Mouse (Mus musculus) liver, embryonic 13.5 days (tissue): ENCODE data around the gene Hmgn2. TPM values are rescaled to one million over a fixed set of nuclear protein-coding genes. Genes with fewer than 3 reads are reported as not detected.
A peak's percentile ranks its signal among the peaks of the same experiment; 100 is the strongest.
"Not testable (repeated sequence)": the region's sequence is repeated elsewhere in the genome, so short reads cannot be mapped to it uniquely, and the experiment has no call there.

Experiments used
- ATAC-seq: fragments of 200-750 bp; cut with Nextera tagmentation; 2 replicates; pipeline ENCODE4 v1.8.0; 2017; ENCODE audit warnings: low read depth, mild to moderate bottlenecking, moderate number of reproducible peaks, moderate library complexity
- DNase-seq: peaks from one replicate; pipeline ENCODE4 v3.0.0; 2022
- H3K27ac ChIP-seq: fragments of 300-500 bp; sonication (generic); 2 replicates; pipeline ENCODE4 v1.5.1; 2015; ENCODE audit warnings: moderate library complexity, mild to moderate bottlenecking, inconsistent platforms
- H3K27me3 ChIP-seq: fragments of 300-500 bp; sonication (generic); 2 replicates; pipeline ENCODE4 v1.6.1; 2015; ENCODE audit warnings: mild to moderate bottlenecking, inconsistent platforms
- H3K36me3 ChIP-seq: fragments of 300-500 bp; sonication (generic); 2 replicates; pipeline ENCODE4 v1.6.1; 2015; ENCODE audit warnings: mild to moderate bottlenecking, inconsistent platforms
- H3K4me1 ChIP-seq: fragments of 300-500 bp; sonication (generic); replicated peaks from 2 replicates; pipeline ENCODE4 v1.6.1; 2015; ENCODE audit warnings: inconsistent platforms
- H3K4me2 ChIP-seq: fragments of 300-500 bp; sonication (generic); 2 replicates; pipeline ENCODE4 v1.6.1; 2015; ENCODE audit warnings: inconsistent platforms, mild to moderate bottlenecking, moderate library complexity
- H3K4me3 ChIP-seq: fragments of 300-500 bp; sonication (generic); replicated peaks from 2 replicates; pipeline ENCODE4 v1.5.1; 2015; ENCODE audit warnings: mild to moderate bottlenecking, inconsistent platforms
- H3K9ac ChIP-seq: fragments of 300-500 bp; sonication (generic); 2 replicates; pipeline ENCODE4 v1.6.1; 2015; ENCODE audit warnings: mild to moderate bottlenecking, inconsistent platforms
- H3K9me3 ChIP-seq: fragments of 300-500 bp; sonication (generic); replicated peaks from 2 replicates; pipeline ENCODE4 v1.6.1; 2016; ENCODE audit warnings: inconsistent platforms
- WGBS: fragments of 180-500 bp; shearing (Covaris S2); methylation state at CpG from one replicate; pipeline ENCODE4 v1.1.7; 2015; ENCODE audit not compliant: insufficient replicate concordance; 5-methylcytosine and 5-hydroxymethylcytosine counted together
- polyA plus RNA-seq: library from polyadenylated mRNA; unstranded; fragments of >200 nt; fragmentation: Nextera tagmentation; extraction: Ambion mirVana; gene quantifications from 2 replicates; pipeline ENCODE4 v1.2.1, GENCODE M21; 2015

The Hmgn2 gene
- polyA plus RNA-seq, 1 experiment from 2014 or later = 779 TPM

- H3K9me3 ChIP-seq = no peaks in the 10 kb centered on the region
- no peaks in the 10 kb centered on the region for H3K27me3 ChIP-seq
- WGBS = 60% methylated on average over 4 of the region's 4 CpGs
- H3K4me1 ChIP-seq = peaks cover 20% of the 10 kb centered on the region
- no peak overlapping the region for H3K4me3 ChIP-seq
- no peak overlapping the region for H3K9ac ChIP-seq
- H3K4me2 ChIP-seq = no peak overlapping the region
- H3K27ac ChIP-seq = no peak overlapping the region
- peaks cover 7% of the 10 kb centered on the region; the same call in 1 of the 2 replicates for H3K36me3 ChIP-seq
- DNase-seq = no peak
- no peak for ATAC-seq
These were observed 33.8 kb upstream of the Hmgn2 start for GRCm38 (mm10) chr4:134002246-134002645.

GRCm38 (mm10) chr4:134001710-134002109 lies 33.3 kb upstream of the Hmgn2 start:
- WGBS = 62% methylated on average over 10 of the region's 10 CpGs

GRCm38 (mm10) chr4:134000466-134001438 lies 32.3 kb upstream of the Hmgn2 start, which contains the start of gene Dhdds:
Dhdds (minus strand) TSS chr4:134000918.
- Histone ChIP-seq H3K9me3 (no peaks in the 10 kb centered on the region), H3K27me3 (no peaks in the 10 kb centered on the region), H3K27ac (peak within 1 kb of the TSS; percentile 31; the same call in 1 of the 2 replicates), H3K4me1 (peaks cover 20% of the 10 kb centered on the region), H3K9ac (peak within 1 kb of the TSS; percentile 82), H3K36me3 (peaks cover 19% of the 10 kb centered on the region), H3K4me3 (peak within 1 kb of the TSS; percentile 79), H3K4me2 (peak within 1 kb of the TSS; percentile 75)
- 1% methylated on average over 49 of the region's 49 CpGs for WGBS
- ATAC-seq = peak; percentile 95
- peak; percentile 83 for DNase-seq

More at GRCm38 (mm10) chr4:134001710-134002109, 33.3 kb upstream of the Hmgn2 start:
- Histone ChIP-seq H3K4me2 (peak overlapping the region; percentile 75), H3K27ac (no peak overlapping the region), H3K4me1 (peaks cover 20% of the 10 kb centered on the region), H3K36me3 (peaks cover 10% of the 10 kb centered on the region; the same call in 1 of the 2 replicates), H3K9me3 (no peaks in the 10 kb centered on the region), H3K27me3 (no peaks in the 10 kb centered on the region), H3K9ac (no peak overlapping the region), H3K4me3 (no peak overlapping the region)
- no peak for DNase-seq
- no peak for ATAC-seq

GRCm38 (mm10) chr4:133994697-133995096 lies 26.2 kb upstream of the Hmgn2 start:
- Histone ChIP-seq H3K27ac (no peak overlapping the region), H3K9ac (no peak overlapping the region), H3K27me3 (no peaks in the 10 kb centered on the region), H3K4me3 (no peak overlapping the region), H3K36me3 (peaks cover 77% of the 10 kb centered on the region), H3K9me3 (no peaks in the 10 kb centered on the region), H3K4me1 (peaks cover 4% of the 10 kb centered on the region), H3K4me2 (no peak overlapping the region)
- WGBS = 80% methylated on average over 8 of the region's 8 CpGs
- no peak for DNase-seq
- no peak for ATAC-seq

- H3K36me3 ChIP-seq = peaks cover 89% of the 10 kb centered on the region
- H3K4me1 ChIP-seq = no peaks in the 10 kb centered on the region
- H3K27ac ChIP-seq = no peak overlapping the region
- 77% methylated on average over 13 of the region's 13 CpGs for WGBS
- no peaks in the 10 kb centered on the region for H3K9me3 ChIP-seq
- no peaks in the 10 kb centered on the region for H3K27me3 ChIP-seq
- no peak for ATAC-seq
- H3K4me3 ChIP-seq = no peak overlapping the region
- no peak for DNase-seq
- H3K4me2 ChIP-seq = no peak overlapping the region
- no peak overlapping the region for H3K9ac ChIP-seq
These were observed 22.7 kb upstream of the Hmgn2 start for GRCm38 (mm10) chr4:133991087-133991660.

GRCm38 (mm10) chr4:133990035-133990434 lies 21.6 kb upstream of the Hmgn2 start:
- H3K9me3 ChIP-seq = no peaks in the 10 kb centered on the region
- H3K4me2 ChIP-seq = no peak overlapping the region
- WGBS = 63% methylated on average over 4 of the region's 4 CpGs
- DNase-seq (no peak), ATAC-seq (no peak)
- H3K36me3 ChIP-seq = peaks cover 83% of the 10 kb centered on the region
- H3K27ac ChIP-seq = no peak overlapping the region
- no peak overlapping the region for H3K4me3 ChIP-seq
- no peaks in the 10 kb centered on the region for H3K4me1 ChIP-seq
- no peak overlapping the region for H3K9ac ChIP-seq
- no peaks in the 10 kb centered on the region for H3K27me3 ChIP-seq

GRCm38 (mm10) chr4:133988289-133988688 lies 19.8 kb upstream of the Hmgn2 start:
- peaks cover 70% of the 10 kb centered on the region for H3K36me3 ChIP-seq
- H3K9me3 ChIP-seq, H3K4me3 ChIP-seq, ATAC-seq, H3K27me3 ChIP-seq, H3K4me2 ChIP-seq, DNase-seq, H3K4me1 ChIP-seq, H3K27ac ChIP-seq, H3K9ac ChIP-seq: not testable (repeated sequence)
- 80% methylated on average over 8 of the region's 8 CpGs for WGBS

- Histone ChIP-seq H3K4me1 (no peaks in the 10 kb centered on the region), H3K9ac (no peak overlapping the region), H3K27ac (no peak overlapping the region), H3K4me2 (no peak overlapping the region), H3K27me3 (no peaks in the 10 kb centered on the region), H3K36me3 (peaks cover 69% of the 10 kb centered on the region), H3K9me3 (no peaks in the 10 kb centered on the region), H3K4me3 (no peak overlapping the region)
- ATAC-seq (no peak), DNase-seq (no peak)
- 85% methylated on average over 13 of the region's 13 CpGs for WGBS
These were observed 14.5 kb upstream of the Hmgn2 start for GRCm38 (mm10) chr4:133982936-133983335.

- DNase-seq (no peak), ATAC-seq (no peak)
- Histone ChIP-seq H3K4me1 (no peaks in the 10 kb centered on the region), H3K36me3 (peaks cover 68% of the 10 kb centered on the region), H3K9ac (no peak overlapping the region), H3K4me3 (no peak overlapping the region), H3K4me2 (no peak overlapping the region), H3K27ac (no peak overlapping the region), H3K9me3 (no peaks in the 10 kb centered on the region), H3K27me3 (no peaks in the 10 kb centered on the region)
- WGBS = 78% methylated on average over 5 of the region's 5 CpGs
These were observed 12.0 kb upstream of the Hmgn2 start for GRCm38 (mm10) chr4:133980496-133980895.

GRCm38 (mm10) chr4:133978021-133978711 lies 9.7 kb upstream of the Hmgn2 start:
- no peaks in the 10 kb centered on the region for H3K4me1 ChIP-seq
- 80% methylated on average over 10 of the region's 10 CpGs for WGBS
- no peaks in the 10 kb centered on the region for H3K9me3 ChIP-seq
- DNase-seq = no peak
- no peak overlapping the region for H3K4me3 ChIP-seq
- H3K4me2 ChIP-seq = no peak overlapping the region
- H3K9ac ChIP-seq = no peak overlapping the region
- no peaks in the 10 kb centered on the region for H3K27me3 ChIP-seq
- ATAC-seq = no peak
- no peak overlapping the region for H3K27ac ChIP-seq
- peaks cover 68% of the 10 kb centered on the region for H3K36me3 ChIP-seq

GRCm38 (mm10) chr4:133971741-133972140 lies 3.3 kb upstream of the Hmgn2 start:
- DNase-seq (no peak), ATAC-seq (no peak)
- Histone ChIP-seq H3K27me3 (no peaks in the 10 kb centered on the region), H3K9me3 (no peaks in the 10 kb centered on the region), H3K27ac (no peak overlapping the region), H3K4me2 (no peak overlapping the region), H3K4me3 (no peak overlapping the region), H3K36me3 (peaks cover 40% of the 10 kb centered on the region), H3K4me1 (peaks cover 29% of the 10 kb centered on the region), H3K9ac (no peak overlapping the region)
- WGBS = 69% methylated on average over 8 of the region's 8 CpGs
